ENCODE assay signal across 27 mouse cellular contexts in the genomic region with DNA sequence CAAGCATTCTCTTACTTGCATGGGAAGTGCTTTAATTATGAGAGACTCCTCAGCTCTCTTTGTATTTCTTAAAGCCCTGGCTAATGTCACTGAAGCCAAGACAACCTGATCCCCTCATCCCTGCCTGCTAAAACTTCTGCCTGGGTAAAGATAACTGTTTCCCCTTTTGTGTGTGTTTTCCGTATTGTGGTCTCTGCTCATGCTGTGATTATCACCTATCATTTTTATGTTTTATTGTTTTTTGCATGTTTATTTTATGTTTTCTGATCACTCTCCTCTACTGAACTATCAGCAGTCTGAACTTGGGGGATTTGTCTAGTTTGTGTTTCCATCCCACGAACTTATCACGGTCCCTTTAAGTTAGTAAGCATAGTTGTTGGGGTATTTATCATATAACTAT.
"Had no signal": no experiment of that assay in that cellular context is flagged by ENCODE, and none has a peak within 500 bp of the region (broad histone marks: within the 10 kb centered on the region; RNA-seq: fewer than 3 reads in every experiment).

No protein-coding gene starts in this region.

- ATAC-seq: forebrain, embryonic 13.5 days; forebrain, embryonic 14.5 days; forebrain, embryonic 15.5 days; forebrain, embryonic 16.5 days; forebrain, postnatal 0 days had no signal

- DNase-seq: cerebellum, adult 9-10 months; cerebellum, adult 9-11 months; cerebellum, postnatal 10 days; cerebellum, postnatal 14 days; cerebellum, postnatal 25 days; cerebellum, postnatal 36 days; embryo, embryonic 11 days; forebrain, postnatal 0 days; gastrocnemius, adult 2 months; gastrocnemius, postnatal 10 days; gastrocnemius, postnatal 14 days; gastrocnemius, postnatal 25 days; gastrocnemius, postnatal 36 days; heart, adult 11 months; heart, adult 18-20 months; heart, adult 2 months had no signal

- H3K27me3 ChIP-seq: embryonic facial prominence, embryonic 12.5 days; embryonic facial prominence, embryonic 13.5 days; embryonic facial prominence, embryonic 15.5 days; forebrain, embryonic 12.5 days; forebrain, embryonic 13.5 days; forebrain, embryonic 15.5 days had no signal

- H3K27ac ChIP-seq: embryonic facial prominence, embryonic 10.5 days; embryonic facial prominence, embryonic 12.5 days; embryonic facial prominence, embryonic 13.5 days; embryonic facial prominence, embryonic 15.5 days; forebrain, embryonic 10.5 days; forebrain, embryonic 12.5 days; forebrain, embryonic 13.5 days; forebrain, embryonic 15.5 days; gastrocnemius, adult 2 months; heart, adult 2 months had no signal

- H3K36me3 ChIP-seq: embryonic facial prominence, embryonic 10.5 days; embryonic facial prominence, embryonic 12.5 days; embryonic facial prominence, embryonic 13.5 days; embryonic facial prominence, embryonic 15.5 days; forebrain, embryonic 10.5 days; forebrain, embryonic 12.5 days; forebrain, embryonic 15.5 days had no signal

- H3K4me3 ChIP-seq: embryonic facial prominence, embryonic 10.5 days; embryonic facial prominence, embryonic 12.5 days; embryonic facial prominence, embryonic 13.5 days; embryonic facial prominence, embryonic 15.5 days; erythroblast, embryonic 14.5 days; forebrain, embryonic 10.5 days; forebrain, embryonic 12.5 days; forebrain, embryonic 13.5 days; forebrain, embryonic 15.5 days; gastrocnemius, adult 2 months; heart, adult 2 months had no signal

- H3K4me2 ChIP-seq: embryonic facial prominence, embryonic 12.5 days; embryonic facial prominence, embryonic 13.5 days; embryonic facial prominence, embryonic 15.5 days; forebrain, embryonic 12.5 days; forebrain, embryonic 13.5 days; forebrain, embryonic 15.5 days had no signal

- H3K9ac ChIP-seq: embryonic facial prominence, embryonic 12.5 days; embryonic facial prominence, embryonic 13.5 days; embryonic facial prominence, embryonic 15.5 days; forebrain, embryonic 12.5 days; forebrain, embryonic 13.5 days; forebrain, embryonic 15.5 days; forebrain, postnatal 0 days had no signal

- H3K9me3 ChIP-seq: embryonic facial prominence, embryonic 10.5 days; embryonic facial prominence, embryonic 12.5 days; embryonic facial prominence, embryonic 13.5 days; embryonic facial prominence, embryonic 15.5 days; forebrain, embryonic 10.5 days; forebrain, embryonic 12.5 days; forebrain, embryonic 13.5 days; forebrain, embryonic 15.5 days had no signal

- H3K4me1 ChIP-seq: embryonic facial prominence, embryonic 12.5 days; forebrain, embryonic 13.5 days; forebrain, embryonic 15.5 days had no signal
